Mouse (Mus musculus) ES-E14 (cell line): ENCODE measurements at regions not wholly inside any gene's neighbourhood (a gene's known extent, or its start where the extent isn't known, plus 50 kb on each side); places are given as distances from the start of the nearest gene placed in this dataset.

ENCODE experiments used
- HCFC1 ChIP-seq: IDR thresholded peaks from 2 replicates; pipeline ENCODE4 v1.6.1; 2012; ENCODE audit warnings: low read length, inconsistent platforms, borderline replicate concordance; ENCODE audit not compliant: insufficient read depth
- ZC3H11A ChIP-seq: IDR thresholded peaks from 2 replicates; pipeline ENCODE4 v1.6.1; 2012; ENCODE audit warnings: low read depth, mild to moderate bottlenecking, inconsistent platforms, low read length, borderline replicate concordance

DNA sequence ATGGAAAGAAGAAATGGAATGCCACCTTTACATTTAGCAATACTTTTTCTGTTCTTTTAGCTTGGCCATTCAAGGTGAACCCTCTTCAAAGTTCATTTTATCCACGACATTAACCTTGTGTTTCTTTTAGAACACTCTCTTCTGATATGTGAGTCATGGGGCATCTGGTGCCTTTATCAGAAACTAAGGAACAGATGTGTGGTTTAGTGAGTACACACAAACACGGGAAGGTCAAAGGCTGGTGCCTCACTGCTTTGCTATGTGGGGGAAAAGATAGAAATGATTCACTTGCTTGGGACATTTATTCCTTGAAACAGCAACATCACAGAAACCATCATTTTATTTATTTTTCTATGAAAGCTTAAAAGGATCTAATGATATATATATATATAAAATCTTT lies 428.7 kb downstream of the Kctd12 start:
- TF ChIP-seq HCFC1 (no peak), ZC3H11A (no peak)
